ENCODE assay signal across 10 mouse cellular contexts in the genomic region with DNA sequence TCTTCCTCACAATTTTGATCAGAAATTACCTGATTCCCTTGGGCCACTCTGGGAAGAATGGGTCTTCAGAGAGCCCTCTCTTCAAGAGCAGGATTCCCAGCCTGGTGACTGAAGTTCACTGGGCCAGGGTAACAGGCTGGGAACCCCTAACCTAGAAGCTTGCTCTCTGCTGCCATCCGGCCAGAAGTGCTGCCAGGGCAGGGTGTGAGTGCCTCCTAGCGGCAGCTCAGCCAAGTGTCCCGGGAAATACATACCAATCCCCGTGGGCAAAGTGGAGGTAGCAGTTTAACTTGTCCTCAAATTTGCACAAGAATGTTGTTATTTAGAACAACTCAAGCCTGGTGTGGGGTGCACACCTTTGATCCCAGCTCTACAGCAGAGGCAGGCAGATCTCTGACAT. TPM values are rescaled to one million over a fixed set of nuclear protein-coding genes. Genes with fewer than 3 reads are reported as not detected.
DNase-seq lines count a peak whose midpoint lies in the region; ATAC-seq and TF ChIP-seq lines count a peak whose summit lies in the region.
"Had no signal": no experiment of that assay in that cellular context is flagged by ENCODE, and none has a peak within 500 bp of the region (broad histone marks: within the 10 kb centered on the region; RNA-seq: fewer than 3 reads in every experiment).

No protein-coding gene starts in this region.

- ATAC-seq in hindbrain, embryonic 14.5 days (ENCODE audit: low FRiP score), result no peak
- ATAC-seq in hindbrain, embryonic 13.5 days (ENCODE audit: low FRiP score), result no peak
- ATAC-seq in monocyte, adult 5-6 weeks (replicated peaks; ENCODE audit: insufficient number of reproducible peaks, low FRiP score, low TSS enrichment, poor library complexity, severe bottlenecking), result peak; percentile 86

- no peak overlapping the region for H3K4me2 ChIP-seq in hindbrain, embryonic 14.5 days (replicated peaks)
- no peak overlapping the region for H3K4me2 ChIP-seq in hindbrain, embryonic 13.5 days
- H3K4me2 ChIP-seq: embryonic facial prominence, embryonic 13.5 days; midbrain, embryonic 12.5 days had no signal

- no peak overlapping the region for H3K4me3 ChIP-seq in hindbrain, embryonic 14.5 days (replicated peaks; ENCODE audit: low read length)
- no peak overlapping the region for H3K4me3 ChIP-seq in hindbrain, embryonic 13.5 days
- no peak overlapping the region for H3K4me3 ChIP-seq in thymus, adult 2 months (ENCODE audit: control insufficient read depth, insufficient read depth, low read length)
- H3K4me3 ChIP-seq: embryonic facial prominence, embryonic 13.5 days; midbrain, embryonic 12.5 days had no signal

- TF ChIP-seq POLR2A in thymus, adult 2 months (IDR thresholded peaks at IDR 0.05; ENCODE audit: control insufficient read depth, extremely low read depth, insufficient read depth, low read length, poor library complexity), result no peak

- no peak overlapping the region for H3K9ac ChIP-seq in hindbrain, embryonic 14.5 days
- H3K9ac ChIP-seq in hindbrain, embryonic 13.5 days, result no peak overlapping the region
- H3K9ac ChIP-seq: embryonic facial prominence, embryonic 13.5 days; midbrain, embryonic 12.5 days had no signal

- no peaks in the 10 kb centered on the region for H3K36me3 ChIP-seq in hindbrain, embryonic 14.5 days (replicated peaks; ENCODE audit: control insufficient read depth, insufficient read depth)
- no peaks in the 10 kb centered on the region for H3K36me3 ChIP-seq in hindbrain, embryonic 13.5 days
- H3K36me3 ChIP-seq in thymus, adult 2 months (ENCODE audit: control insufficient read depth, insufficient read depth, low read length), result no peaks in the 10 kb centered on the region
- H3K36me3 ChIP-seq: embryonic facial prominence, embryonic 13.5 days; midbrain, embryonic 12.5 days had no signal

- H3K27me3 ChIP-seq in hindbrain, embryonic 14.5 days (ENCODE audit: control insufficient read depth, insufficient read depth, low read length), result no peaks in the 10 kb centered on the region
- H3K27me3 ChIP-seq in hindbrain, embryonic 13.5 days, result no peaks in the 10 kb centered on the region
- no peaks in the 10 kb centered on the region for H3K27me3 ChIP-seq in thymus, adult 2 months (ENCODE audit: control insufficient read depth, insufficient read depth, low read length)
- H3K27me3 ChIP-seq: embryonic facial prominence, embryonic 13.5 days; midbrain, embryonic 12.5 days had no signal

- intact Hi-C loops in heart, postnatal 36 days (cut with DNase I), result loop anchor here (1.0 kb wide), 2 partner anchors 144 to 182 kb away; no protein-coding TSS in a partner anchor

- WGBS in hindbrain, embryonic 14.5 days, result 0% methylated on average over 4 of the region's 4 CpGs
- 0% methylated on average over 4 of the region's 4 CpGs for WGBS in hindbrain, embryonic 13.5 days
- 1% methylated on average over 4 of the region's 4 CpGs for WGBS in thymus, adult 2 months

- H3K9me3 ChIP-seq in hindbrain, embryonic 14.5 days (ENCODE audit: control insufficient read depth, low read length), result no peaks in the 10 kb centered on the region
- H3K9me3 ChIP-seq in hindbrain, embryonic 13.5 days, result no peaks in the 10 kb centered on the region
- H3K9me3 ChIP-seq: embryonic facial prominence, embryonic 13.5 days; midbrain, embryonic 12.5 days had no signal

- no peak overlapping the region for H3K27ac ChIP-seq in hindbrain, embryonic 14.5 days
- no peak overlapping the region for H3K27ac ChIP-seq in hindbrain, embryonic 13.5 days
- H3K27ac ChIP-seq in thymus, adult 2 months (ENCODE audit: control insufficient read depth, insufficient read depth, low read length), result no peak overlapping the region
- H3K27ac ChIP-seq: embryonic facial prominence, embryonic 13.5 days; midbrain, embryonic 12.5 days had no signal

- DNase-seq in hindbrain, embryonic 14.5 days (ENCODE audit: low spot score), result peak; percentile 55
- DNase-seq in adipocyte (ENCODE audit: low spot score), result peak; percentile 82
- peak; percentile 84 for DNase-seq in embryo, embryonic 11 days
- DNase-seq in heart, postnatal 36 days, result peak; percentile 74 to 85
- peak; percentile 40 to 49 for DNase-seq in layer of hippocampus, postnatal 36 days
- peak; percentile 84 for DNase-seq in thymus, adult 2 months

- H3K4me1 ChIP-seq in hindbrain, embryonic 14.5 days (replicated peaks; ENCODE audit: control insufficient read depth, insufficient read depth, low read length), result no peaks in the 10 kb centered on the region
- H3K4me1 ChIP-seq in hindbrain, embryonic 13.5 days (replicated peaks), result no peaks in the 10 kb centered on the region
- peaks cover 3% of the 10 kb centered on the region for H3K4me1 ChIP-seq in thymus, adult 2 months (replicated peaks; ENCODE audit: control insufficient read depth, insufficient read depth, low read length)
- H3K4me1 ChIP-seq: embryonic facial prominence, embryonic 13.5 days; midbrain, embryonic 12.5 days had no signal

- peak; percentile 93 for TF ChIP-seq CTCF in thymus, adult 2 months (IDR thresholded peaks at IDR 0.05; ENCODE audit: borderline replicate concordance, control insufficient read depth, extremely low read depth, insufficient read depth, low read length, poor library complexity)

RNA-seq across cellular contexts. Expression of a gene that starts 16.5 kb away (rescaled TPM):
- not detected in 2 replicates for polyA plus RNA-seq in hindbrain, embryonic 14.5 days (2014; fragmentation: Nextera tagmentation; extraction: Ambion mirVana)
- 0.12 TPM in 1 of 2 replicates, not detected in the other for polyA plus RNA-seq in hindbrain, embryonic 13.5 days (2015; fragmentation: Nextera tagmentation; extraction: Ambion mirVana)
- not detected for total RNA-seq in heart, postnatal 36 days (2021)
- not detected for total RNA-seq in layer of hippocampus, postnatal 36 days (2021)
- total RNA-seq in monocyte, adult 5-6 weeks (2017), result not detected in 3 replicates
- 1.4 and 2.7 TPM in 2 replicates for polyA plus RNA-seq in thymus, adult 2 months (2012; rRNA removed)
- polyA plus RNA-seq: embryonic facial prominence, embryonic 13.5 days; midbrain, embryonic 12.5 days had no signal
